Comparison of ENCODE assay signal across 8 mouse cellular contexts in genomic region chr13:54469012-54469354, GRCm38 (mm10). TPM values are rescaled to one million over a fixed set of nuclear protein-coding genes. Genes with fewer than 3 reads are reported as not detected.
DNase-seq lines count a peak whose midpoint lies in the region; ATAC-seq and TF ChIP-seq lines count a peak whose summit lies in the region.

No protein-coding gene starts in this region.

- peak overlapping the region; percentile 53 for H3K9ac ChIP-seq in liver, embryonic 11.5 days (ENCODE audit: low read depth, low read length)

- 12% methylated on average over 4 of the region's 4 CpGs for WGBS in liver, embryonic 11.5 days

- no peaks in the 10 kb centered on the region for H3K27me3 ChIP-seq in erythroblast, embryonic 14.5 days (ENCODE audit: control insufficient read depth)
- H3K27me3 ChIP-seq in testis, adult 2 months (ENCODE audit: control insufficient read depth, insufficient read depth, low read length): no peaks in the 10 kb centered on the region
- no peaks in the 10 kb centered on the region for H3K27me3 ChIP-seq in liver, embryonic 11.5 days (replicated peaks; ENCODE audit: control insufficient read depth, insufficient read depth, low read length)

- H3K4me3 ChIP-seq in erythroblast, embryonic 14.5 days (replicated peaks): peak overlapping the region; percentile 90
- peak overlapping the region; percentile 99 for H3K4me3 ChIP-seq in testis, adult 2 months (ENCODE audit: control insufficient read depth, low read depth, low read length)
- peak overlapping the region; percentile 99 for H3K4me3 ChIP-seq in liver, embryonic 11.5 days (ENCODE audit: low read depth, low read length)

- peak overlapping the region; percentile 56 for H3K4me2 ChIP-seq in liver, embryonic 11.5 days

- H3K4me1 ChIP-seq in erythroblast, embryonic 14.5 days (ENCODE audit: control insufficient read depth): peaks cover 18% of the 10 kb centered on the region
- H3K4me1 ChIP-seq in testis, adult 2 months (ENCODE audit: control insufficient read depth, insufficient read depth, low read length): peaks cover 2% of the 10 kb centered on the region; the same call in 1 of the 2 replicates
- peaks cover 7% of the 10 kb centered on the region for H3K4me1 ChIP-seq in liver, embryonic 11.5 days (replicated peaks; ENCODE audit: control insufficient read depth, insufficient read depth, low read length)

- no peak for ATAC-seq in erythroblast, adult 5-6 weeks (replicated peaks; ENCODE audit: low FRiP score, poor library complexity, severe bottlenecking)
- peak; percentile 80 for ATAC-seq in liver, embryonic 11.5 days (replicated peaks; ENCODE audit: low FRiP score)

- TF ChIP-seq POLR2A in testis, adult 2 months (IDR thresholded peaks at IDR 0.05; ENCODE audit: control insufficient read depth, low read depth, low read length): no peak

- no peak for DNase-seq in testis, postnatal 14 days (ENCODE audit: low spot score)
- no peak for DNase-seq in liver, embryonic 11.5 days (ENCODE audit: low spot score)
- peak; percentile 20 for DNase-seq in yolk sac, embryonic 10.5 days (ENCODE audit: low spot score)
- DNase-seq in gastrocnemius, postnatal 36 days: no peak
- no peak for DNase-seq in embryo, embryonic 10 days (ENCODE audit: low spot score)

- peaks cover 38% of the 10 kb centered on the region for H3K36me3 ChIP-seq in erythroblast, embryonic 14.5 days (ENCODE audit: control insufficient read depth)
- H3K36me3 ChIP-seq in testis, adult 2 months (ENCODE audit: control insufficient read depth, insufficient read depth, low read length): peaks cover 2% of the 10 kb centered on the region; the same call in 1 of the 2 replicates
- H3K36me3 ChIP-seq in liver, embryonic 11.5 days (ENCODE audit: control insufficient read depth, insufficient read depth, low read length): peaks cover 36% of the 10 kb centered on the region

- H3K27ac ChIP-seq in testis, adult 2 months (ENCODE audit: control insufficient read depth, insufficient read depth, low read depth, low read length): no peak overlapping the region
- no peak overlapping the region for H3K27ac ChIP-seq in liver, embryonic 11.5 days (ENCODE audit: low read depth, low read length)

- intact Hi-C loops in gastrocnemius, postnatal 36 days (cut with DNase I): loop anchor here (10.0 kb wide), 1 partner anchor 96 kb away; the partner anchor contains the start of gene 4833439L19Rik

- H3K9me3 ChIP-seq in erythroblast, embryonic 14.5 days (ENCODE audit: control insufficient read depth, low read length): peaks cover 12% of the 10 kb centered on the region
- peaks cover 8% of the 10 kb centered on the region for H3K9me3 ChIP-seq in liver, embryonic 11.5 days (ENCODE audit: control insufficient read depth, low read length)

- no peak for TF ChIP-seq CTCF in testis, adult 2 months (IDR thresholded peaks at IDR 0.05; ENCODE audit: control insufficient read depth, insufficient read depth, insufficient replicate concordance, low read depth, low read length)

RNA-seq across cellular contexts. Expression of gene Thoc3, which starts 0.3 kb away (rescaled TPM):
- 5.1 and 5.7 TPM in 2 replicates for polyA plus RNA-seq in erythroblast, embryonic 14.5 days (2012)
- total RNA-seq in erythroblast, adult 5-6 weeks (2015; ENCODE audit: low replicate concordance): 3.6 and 6.7 TPM in 2 replicates
- 5.7 and 9.3 TPM in 2 replicates for total RNA-seq in erythroblast, adult 5-6 weeks (2017; ENCODE audit: low replicate concordance)
- polyA plus RNA-seq in testis, adult 2 months (2012; rRNA removed): 14.0 and 15.7 TPM in 2 replicates
- polyA plus RNA-seq in liver, embryonic 11.5 days (2014; fragmentation: Nextera tagmentation; extraction: Ambion mirVana): 121 and 130 TPM in 2 replicates
- 10 to 100 TPM; 12.9 to 13.7 TPM for total RNA-seq in gastrocnemius, postnatal 36 days (2021)

RNA-seq across cellular contexts. Expression of gene Simc1, which starts 34.6 kb away (rescaled TPM):
- polyA plus RNA-seq in erythroblast, embryonic 14.5 days (2012): 0.04 and 0.07 TPM in 2 replicates
- total RNA-seq in erythroblast, adult 5-6 weeks (2015; ENCODE audit: low replicate concordance): 0.21 and 1.2 TPM in 2 replicates
- total RNA-seq in erythroblast, adult 5-6 weeks (2017; ENCODE audit: low replicate concordance): 1.1 TPM in 1 of 2 replicates, not detected in the other
- 22.5 and 23.3 TPM in 2 replicates for polyA plus RNA-seq in testis, adult 2 months (2012; rRNA removed)
- 10.1 and 11.6 TPM in 2 replicates for polyA plus RNA-seq in liver, embryonic 11.5 days (2014; fragmentation: Nextera tagmentation; extraction: Ambion mirVana)
- total RNA-seq in gastrocnemius, postnatal 36 days (2021): 1 to 10 TPM; 1.6 to 3.4 TPM

Comparison
In these comparisons a context has a peak if more than half of its experiments do, and no peak if none do; other contexts are left out.
1. RNA of gene Simc1, which starts 34.6 kb away (polyA plus RNA-seq): 22.5 to 23.3 TPM in testis, adult 2 months and 10.1 to 11.6 TPM in liver, embryonic 11.5 days; 0.04 to 0.07 TPM in erythroblast, embryonic 14.5 days; every median in the first group is over 10 times any median in the second.
2. Peak in every context shown above with its lines, with median percentiles within 50 percentile points of each other: H3K4me3 ChIP-seq.